In genomic region chr15:79891436-79892212, GRCm38 (mm10) we compare ENCODE assay signal across 8 mouse cellular contexts. TPM values are rescaled to one million over a fixed set of nuclear protein-coding genes. Genes with fewer than 3 reads are reported as not detected.
DNase-seq lines count a peak whose midpoint lies in the region; ATAC-seq lines count a peak whose summit lies in the region.

Gene Apobec3, plus strand, starts transcription at chr15:79891659.

- 0 out of 2 replicates have a peak, but pooled peaks cover 3% of the 10 kb centered on the region for H3K27me3 ChIP-seq in forebrain, embryonic 15.5 days
- peaks cover 33% of the 10 kb centered on the region for H3K27me3 ChIP-seq in hindbrain, embryonic 10.5 days (ENCODE audit: insufficient read depth, poor library complexity, severe bottlenecking)
- H3K27me3 ChIP-seq in limb, embryonic 11.5 days (ENCODE audit: control insufficient read depth, insufficient read depth, low read length), result peaks cover 4% of the 10 kb centered on the region; the same call in 1 of the 2 replicates
- H3K27me3 ChIP-seq in midbrain, embryonic 12.5 days, result peaks cover 19% of the 10 kb centered on the region

- no peaks in the 10 kb centered on the region for H3K36me3 ChIP-seq in forebrain, embryonic 15.5 days
- H3K36me3 ChIP-seq in hindbrain, embryonic 10.5 days, result no peaks in the 10 kb centered on the region
- H3K36me3 ChIP-seq in limb, embryonic 11.5 days (ENCODE audit: control insufficient read depth, insufficient read depth, low read length), result no peaks in the 10 kb centered on the region
- H3K36me3 ChIP-seq in midbrain, embryonic 12.5 days, result no peaks in the 10 kb centered on the region

- peak within 1 kb of the TSS; percentile 12; the same call in 1 of the 2 replicates for H3K27ac ChIP-seq in forebrain, embryonic 15.5 days (replicated peaks)
- H3K27ac ChIP-seq in hindbrain, embryonic 10.5 days, result peak within 1 kb of the TSS; percentile 76
- no peak within 1 kb of the TSS for H3K27ac ChIP-seq in limb, embryonic 11.5 days (replicated peaks; ENCODE audit: low read depth, low read length)
- H3K27ac ChIP-seq in midbrain, embryonic 12.5 days (replicated peaks), result no peak within 1 kb of the TSS

- DNase-seq in layer of hippocampus, adult 11-12 months (ENCODE audit: low spot score), result peak; percentile 62
- no peak for DNase-seq in layer of hippocampus, adult 8-10 months (ENCODE audit: low spot score in 2 of 2)
- DNase-seq in cerebellum, adult 18-20 months, result peak; percentile 67 to 72
- DNase-seq in hindbrain, embryonic 10.5 days (ENCODE audit: low spot score), result peak; percentile 74
- DNase-seq in limb, embryonic 11.5 days (ENCODE audit: low spot score), result peak; percentile 84
- peak; percentile 89 to 96 for DNase-seq in spleen, postnatal 4 days (ENCODE audit: low spot score in 2 of 2)

- ATAC-seq in forebrain, embryonic 15.5 days (replicated peaks), result 0 out of 2 replicates have a peak, but pooled peaks have one; percentile 26
- ATAC-seq in limb, embryonic 11.5 days (ENCODE audit: insufficient number of reproducible peaks, low FRiP score, low TSS enrichment, low read depth), result no peak
- no peak for ATAC-seq in midbrain, embryonic 12.5 days (ENCODE audit: low FRiP score, low read depth)

- 1% methylated on average over 20 of the region's 20 CpGs for WGBS in forebrain, embryonic 15.5 days
- 2% methylated on average over 20 of the region's 20 CpGs for WGBS in hindbrain, embryonic 10.5 days
- WGBS in limb, embryonic 11.5 days, result 2% methylated on average over 20 of the region's 20 CpGs
- 2% methylated on average over 20 of the region's 20 CpGs for WGBS in midbrain, embryonic 12.5 days

- H3K9ac ChIP-seq in forebrain, embryonic 15.5 days (replicated peaks), result peak within 1 kb of the TSS; percentile 40
- H3K9ac ChIP-seq in limb, embryonic 11.5 days (ENCODE audit: low read length), result peak within 1 kb of the TSS; percentile 63
- H3K9ac ChIP-seq in midbrain, embryonic 12.5 days (replicated peaks), result 0 out of 2 replicates have a peak within 1 kb of the TSS, but pooled peaks have one; percentile 4

- peaks cover 12% of the 10 kb centered on the region for H3K4me1 ChIP-seq in forebrain, embryonic 15.5 days
- H3K4me1 ChIP-seq in hindbrain, embryonic 10.5 days (replicated peaks), result peaks cover 16% of the 10 kb centered on the region
- no peaks in the 10 kb centered on the region for H3K4me1 ChIP-seq in limb, embryonic 11.5 days (ENCODE audit: control insufficient read depth, insufficient read depth, low read length)
- H3K4me1 ChIP-seq in midbrain, embryonic 12.5 days, result peaks cover 8% of the 10 kb centered on the region

- no peaks in the 10 kb centered on the region for H3K9me3 ChIP-seq in forebrain, embryonic 15.5 days
- H3K9me3 ChIP-seq in hindbrain, embryonic 10.5 days, result no peaks in the 10 kb centered on the region
- no peaks in the 10 kb centered on the region for H3K9me3 ChIP-seq in limb, embryonic 11.5 days (ENCODE audit: control insufficient read depth, low read length)
- no peaks in the 10 kb centered on the region for H3K9me3 ChIP-seq in midbrain, embryonic 12.5 days

- H3K4me3 ChIP-seq in forebrain, embryonic 15.5 days, result peak within 1 kb of the TSS; percentile 37
- H3K4me3 ChIP-seq in hindbrain, embryonic 10.5 days, result peak within 1 kb of the TSS; percentile 52
- peak within 1 kb of the TSS; percentile 32 for H3K4me3 ChIP-seq in limb, embryonic 11.5 days (ENCODE audit: low read depth, low read length)
- H3K4me3 ChIP-seq in midbrain, embryonic 12.5 days, result peak within 1 kb of the TSS; percentile 26

- H3K4me2 ChIP-seq in forebrain, embryonic 15.5 days (replicated peaks), result peak within 1 kb of the TSS; percentile 53
- H3K4me2 ChIP-seq in limb, embryonic 11.5 days (ENCODE audit: low read depth, severe bottlenecking), result peak within 1 kb of the TSS; percentile 44
- peak within 1 kb of the TSS; percentile 48 for H3K4me2 ChIP-seq in midbrain, embryonic 12.5 days (replicated peaks)

RNA-seq across cellular contexts. Expression of gene Apobec3, which starts in this region (rescaled TPM):
- total RNA-seq in layer of hippocampus, adult 8-10 months (2022), result 10 to 100 TPM in 2 of 4 experiments, 1 to 10 TPM in 2; 5.3 to 11.9 (median 8.3) TPM
- 6.6 TPM in 2 replicates for polyA plus RNA-seq in forebrain, embryonic 15.5 days (2015; fragmentation: Nextera tagmentation; extraction: Ambion mirVana)
- 6.9 and 9.0 TPM in 2 replicates for polyA plus RNA-seq in hindbrain, embryonic 10.5 days (2016; fragmentation: Nextera tagmentation; extraction: Ambion mirVana)
- 9.7 and 11.8 TPM in 2 replicates for polyA plus RNA-seq in limb, embryonic 11.5 days (2014; fragmentation: Nextera tagmentation; extraction: Ambion mirVana)
- polyA plus RNA-seq in midbrain, embryonic 12.5 days (2016; fragmentation: Nextera tagmentation; extraction: Ambion mirVana), result 5.1 and 6.9 TPM in 2 replicates

Comparison
In these comparisons a context has a peak if more than half of its experiments do, and no peak if none do; other contexts are left out.
1. DNase-seq: peak in layer of hippocampus, adult 11-12 months (single experiment), cerebellum, adult 18-20 months (2 of 2), hindbrain, embryonic 10.5 days (single experiment), limb, embryonic 11.5 days (single experiment) and spleen, postnatal 4 days (2 of 2); none in layer of hippocampus, adult 8-10 months (0 of 2).
2. H3K27ac ChIP-seq: peak in forebrain, embryonic 15.5 days (single experiment) and hindbrain, embryonic 10.5 days (single experiment); none in limb, embryonic 11.5 days (single experiment) and midbrain, embryonic 12.5 days (single experiment).
3. H3K9ac ChIP-seq: peak in every context shown above with its lines; median percentile 63 in limb, embryonic 11.5 days; 40 in forebrain, embryonic 15.5 days; 4 in midbrain, embryonic 12.5 days.
4. Peak in every context shown above with its lines, with median percentiles within 50 percentile points of each other: H3K4me2 ChIP-seq and H3K4me3 ChIP-seq.